Mouse (Mus musculus): ENCODE measurements around the gene Plk5.

- TF ChIP-seq CTCF (IDR thresholded peaks at IDR 0.05; ENCODE audit: borderline replicate concordance, insufficient read depth, low read depth, low read length) (no peak), POLR2A (IDR thresholded peaks at IDR 0.05; ENCODE audit: borderline replicate concordance, insufficient read depth, low read length) (no peak)
Observed at GRCm38 (mm10) chr10:80388731-80389130, 32.5 kb downstream of the Plk5 start.

Data from cerebellum, adult 2 months (tissue).